Mouse (Mus musculus) liver, adult 2 months (tissue): Measurements from ENCODE around the gene Fam69a.
"Not testable (repeated sequence)": the region's sequence is repeated elsewhere in the genome, so short reads cannot be mapped to it uniquely, and the experiment has no call there.

Experiments used
- CTCF ChIP-seq: fragments of 200-500 bp; IDR thresholded peaks from 2 replicates; pipeline ENCODE4 v1.5.1; 2011; ENCODE audit warnings: low read depth, low read length, control low read depth
- POLR2A ChIP-seq: fragments of 200-500 bp; IDR thresholded peaks from 2 replicates; pipeline ENCODE4 v1.6.1; 2011; ENCODE audit warnings: low read length, control low read depth; ENCODE audit not compliant: insufficient read depth; ENCODE audit errors: extremely low read depth

GRCm38 (mm10) chr5:107969818-107970217, 17.1 kb downstream of the Fam69a start:
- TF ChIP-seq CTCF, POLR2A: not testable (repeated sequence)
